Mouse (Mus musculus): ENCODE data around the gene Cstf1. TPM values are rescaled to one million over a fixed set of nuclear protein-coding genes. Genes with fewer than 3 reads are reported as not detected.

Gene Cstf1
- total RNA-seq, 2 experiments from 2014 or later = 24.0 to 25.0 TPM

GRCm38 (mm10) chr2:172371258-172371657 lies 777 bp downstream of the Cstf1 start:
- DNase-seq (ENCODE audit: low spot score in 2 of 2) = no peak

GRCm38 (mm10) chr2:172376551-172376950 lies 6.1 kb downstream of the Cstf1 start:
- DNase-seq (ENCODE audit: low spot score in 2 of 2) = no peak

DNA sequence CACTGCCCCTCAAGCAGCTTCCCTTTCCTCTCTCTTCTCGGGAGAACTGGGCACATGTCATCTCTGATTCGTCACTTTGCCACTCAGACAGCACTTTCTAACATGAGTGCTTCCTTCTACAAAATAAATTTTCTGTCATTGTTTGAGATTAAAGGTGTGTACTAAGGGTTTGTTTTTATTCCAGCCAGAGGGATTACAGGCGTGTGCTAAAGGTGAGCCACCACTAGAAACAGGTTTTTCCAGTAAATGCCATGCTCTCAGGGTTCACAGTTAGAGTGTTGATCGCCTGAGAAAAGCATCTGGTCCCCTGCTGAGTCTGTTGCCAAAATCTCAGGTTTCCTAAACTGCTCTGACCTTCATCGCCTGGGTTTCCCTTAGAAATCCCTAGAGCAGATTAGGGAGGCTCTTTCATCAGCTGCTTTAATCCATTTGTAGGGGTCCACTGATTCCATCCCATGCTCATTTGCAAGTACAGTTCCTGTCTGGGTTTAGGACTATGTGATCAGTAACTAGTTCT lies 6.6 kb downstream of the Cstf1 start:
- no peak for DNase-seq (ENCODE audit: low spot score in 2 of 2)

DNA sequence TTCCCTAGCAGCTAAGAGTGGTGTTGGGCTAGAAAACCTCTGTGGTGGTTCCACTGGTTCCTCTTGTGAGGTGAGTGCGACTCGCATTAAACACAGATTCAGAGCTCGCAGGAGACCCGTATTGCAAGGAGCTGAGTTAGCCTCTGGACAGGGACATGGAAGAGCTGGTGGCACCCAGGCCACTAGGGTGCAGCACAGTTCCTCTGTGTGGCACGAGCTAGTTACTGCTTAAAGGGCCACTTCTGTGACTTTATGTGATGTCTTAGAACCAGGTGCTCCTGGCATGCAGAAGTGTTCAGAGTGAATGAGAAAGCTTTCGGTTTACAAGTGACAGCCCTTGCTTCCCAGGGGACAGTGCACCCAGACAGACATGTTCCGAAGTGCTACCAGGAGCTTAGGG lies 7.9 kb downstream of the Cstf1 start:
- peak in 1 of 2 experiments; percentile 33 for DNase-seq (ENCODE audit: low spot score in 2 of 2)

- DNase-seq (ENCODE audit: low spot score in 2 of 2) = no peak
Observed at GRCm38 (mm10) chr2:172380513-172380912, 10.0 kb downstream of the Cstf1 start.

DNA sequence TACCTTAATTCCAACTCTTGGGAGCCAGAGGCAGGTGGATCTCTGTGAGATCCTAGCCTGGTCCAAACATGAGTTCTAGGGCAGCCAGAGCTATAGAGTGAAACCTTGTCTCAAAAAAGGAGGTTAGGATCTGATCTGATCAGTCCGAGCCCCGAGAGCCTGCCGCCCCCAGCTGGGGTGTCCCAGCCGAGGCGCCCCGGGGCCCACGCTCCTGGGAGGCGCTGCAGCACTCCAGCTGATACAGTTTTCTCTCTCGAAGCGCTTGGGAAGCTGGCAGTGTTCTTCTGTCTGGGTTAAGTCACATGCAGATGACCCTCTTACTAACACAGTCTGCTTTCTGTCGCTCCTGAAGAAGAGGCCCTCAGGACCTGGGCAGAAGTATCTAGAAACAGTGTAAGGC lies 10.9 kb downstream of the Cstf1 start:
- DNase-seq (ENCODE audit: low spot score in 2 of 2) = no peak

GRCm38 (mm10) chr2:172381898-172382297 lies 11.4 kb downstream of the Cstf1 start:
- DNase-seq (ENCODE audit: low spot score in 2 of 2) = no peak

DNA sequence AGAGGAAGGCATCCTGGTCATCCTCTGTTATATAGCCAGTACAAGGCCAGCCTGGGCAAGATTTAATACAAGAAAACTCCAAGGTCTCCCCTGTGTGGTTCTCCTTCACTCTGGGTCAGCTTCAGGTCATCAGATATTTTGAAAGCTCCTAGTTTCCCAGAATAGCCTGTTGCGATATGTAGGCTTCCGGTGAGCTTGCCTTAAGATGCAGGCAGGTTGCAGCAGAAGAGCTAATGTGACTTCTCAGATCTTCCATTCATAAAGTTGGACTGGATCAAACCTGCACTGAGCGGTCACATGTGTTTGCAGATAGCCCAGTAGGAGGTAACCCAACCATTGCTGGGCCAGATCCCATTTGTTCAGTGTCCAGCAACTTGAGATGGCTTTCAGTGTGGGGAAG lies 14.2 kb downstream of the Cstf1 start:
- DNase-seq (ENCODE audit: low spot score in 2 of 2) = no peak

GRCm38 (mm10) chr2:172390341-172390740 lies 19.9 kb downstream of the Cstf1 start:
- DNase-seq (ENCODE audit: low spot score in 2 of 2) = no peak

- peak in 1 of 2 experiments; percentile 24 for DNase-seq (ENCODE audit: low spot score in 2 of 2)
Observed at GRCm38 (mm10) chr2:172392041-172392521, 21.6 kb downstream of the Cstf1 start.

DNA sequence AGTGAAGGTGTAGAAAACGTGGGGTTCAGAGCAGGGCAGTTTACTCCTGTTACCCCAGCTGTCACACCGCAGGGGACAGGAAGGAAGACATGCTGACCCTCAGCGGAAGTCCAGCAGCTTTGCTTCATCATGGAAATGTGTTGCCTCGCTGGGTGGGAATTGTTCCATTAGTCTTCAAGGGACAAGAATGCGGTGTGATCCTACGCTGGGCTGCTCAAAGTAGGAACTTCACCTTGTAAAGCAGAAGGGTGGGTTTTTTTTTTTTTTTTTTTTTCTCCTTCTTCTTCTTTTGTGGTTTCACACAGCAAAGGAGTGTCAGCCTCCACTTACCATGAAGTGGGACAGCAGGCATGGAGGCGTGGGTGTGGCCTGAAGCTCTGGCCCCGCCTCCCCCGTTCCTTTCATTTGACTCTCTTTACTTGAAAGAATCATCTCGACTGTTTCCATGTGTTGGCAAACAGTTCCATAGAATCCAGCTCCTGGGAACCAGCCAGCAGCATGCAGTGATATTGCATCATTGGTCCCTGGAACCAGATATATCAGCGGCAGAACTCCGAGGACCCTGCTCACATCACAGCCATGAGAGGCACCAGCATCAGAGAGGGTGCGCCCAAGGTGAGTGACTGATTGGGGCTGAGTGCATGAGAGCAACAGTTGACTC lies 23.0 kb downstream of the Cstf1 start, which contains the start of gene Cass4:
Gene Cass4, plus strand, starts transcription at position 404 of the 661 bp plus-strand sequence.
- DNase-seq (ENCODE audit: low spot score in 2 of 2) = no peak

GRCm38 (mm10) chr2:172394052-172394392 lies 23.5 kb downstream of the Cstf1 start:
- no peak for DNase-seq (ENCODE audit: low spot score in 2 of 2)

DNA sequence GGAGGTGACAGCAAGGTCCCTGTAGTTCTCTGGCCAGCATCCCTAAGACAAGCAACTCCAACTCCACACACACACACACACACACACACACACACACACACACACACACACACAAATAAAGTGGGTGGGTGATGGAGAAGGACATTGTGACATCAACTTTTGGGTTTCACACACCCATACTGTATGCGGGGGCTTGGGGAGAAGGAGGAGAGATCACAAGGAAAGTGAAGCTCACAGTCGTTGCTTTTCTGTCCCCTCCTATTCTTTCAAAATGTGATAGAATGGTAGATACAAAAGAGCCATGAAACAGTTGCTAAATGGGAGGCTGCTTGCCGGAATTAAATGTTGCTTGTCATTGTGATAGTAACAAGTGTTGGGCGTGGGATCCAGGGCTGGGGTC lies 24.2 kb downstream of the Cstf1 start:
- no peak for DNase-seq (ENCODE audit: low spot score in 2 of 2)

GRCm38 (mm10) chr2:172395961-172396360 lies 25.5 kb downstream of the Cstf1 start:
- DNase-seq (ENCODE audit: low spot score in 2 of 2) = no peak

DNA sequence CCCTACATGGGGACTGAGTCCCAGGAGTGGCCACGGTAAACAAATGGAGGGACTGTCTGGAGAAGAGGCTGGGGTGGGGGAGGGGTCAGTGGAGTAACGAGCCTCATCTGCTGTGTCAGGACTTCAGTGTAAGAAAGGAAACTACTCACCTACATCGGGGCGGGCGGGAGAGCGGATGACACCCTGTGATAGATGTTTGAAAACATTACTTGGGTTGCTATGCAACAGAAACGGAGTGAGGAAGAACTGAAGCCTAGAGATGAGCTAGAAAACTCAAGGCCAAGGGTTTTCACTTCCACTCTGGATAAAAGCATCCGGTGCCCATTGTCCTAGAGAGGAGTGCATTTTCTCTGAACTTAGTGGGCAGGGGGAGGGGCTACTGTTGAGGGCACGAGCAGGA lies 29.4 kb downstream of the Cstf1 start:
- DNase-seq (ENCODE audit: low spot score in 2 of 2) = no peak

DNA sequence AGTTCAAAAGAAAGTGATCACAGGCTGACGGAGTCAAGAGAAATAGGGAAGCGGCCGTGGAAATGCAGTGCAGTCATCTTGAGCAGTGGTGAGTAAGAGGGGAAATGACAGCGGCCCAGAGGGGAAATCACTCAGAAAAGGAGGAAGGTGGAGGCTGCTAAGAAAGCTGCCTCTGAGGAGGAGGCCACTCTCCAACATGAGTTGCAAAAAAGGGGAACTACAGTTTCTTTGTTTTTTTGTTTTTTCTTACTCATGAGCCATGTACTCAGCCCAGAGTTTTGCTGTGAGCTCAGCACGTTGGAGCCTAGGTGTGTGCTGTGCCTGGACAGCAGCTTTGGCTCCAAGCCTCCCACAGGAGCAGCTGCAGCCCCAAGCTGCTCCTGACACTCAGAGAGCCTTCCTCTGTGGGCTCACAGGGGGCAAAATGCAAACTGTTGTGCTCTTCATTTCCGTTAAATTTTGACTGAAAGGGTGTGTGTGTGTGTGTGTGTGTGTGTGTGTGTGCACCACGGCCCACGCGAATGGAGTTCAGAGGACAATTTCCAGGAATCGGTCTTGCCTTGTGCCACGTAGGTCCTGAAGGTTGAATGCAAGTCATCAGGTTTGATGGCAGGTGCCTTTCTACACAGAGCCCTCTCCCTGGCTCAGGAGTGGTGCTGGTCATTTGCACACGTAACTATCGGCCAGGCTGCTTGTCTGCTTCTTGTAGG lies 30.8 kb downstream of the Cstf1 start:
- DNase-seq (ENCODE audit: low spot score in 2 of 2) = no peak

GRCm38 (mm10) chr2:172404239-172404638 lies 33.8 kb downstream of the Cstf1 start:
- DNase-seq (ENCODE audit: low spot score in 2 of 2) = no peak

DNA sequence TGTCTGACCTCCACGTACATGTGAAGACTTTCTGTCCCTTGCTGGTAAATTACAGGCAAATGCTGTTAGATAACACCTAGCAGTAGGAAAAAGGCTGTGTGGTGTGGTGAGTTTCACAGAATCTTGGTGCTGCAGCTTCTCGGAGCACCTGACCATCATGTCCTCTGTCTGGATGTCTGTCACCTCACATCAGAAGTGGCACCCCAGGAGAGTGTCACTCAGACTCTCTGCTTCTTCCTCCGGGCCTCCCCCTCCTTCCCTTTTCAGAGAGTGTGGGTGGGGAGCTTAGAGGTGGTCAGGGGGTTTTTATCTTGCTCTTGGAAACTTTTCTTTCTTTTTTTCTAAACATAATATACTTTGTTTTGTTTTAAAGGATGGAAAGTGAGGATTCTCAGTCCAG lies 34.5 kb downstream of the Cstf1 start:
- DNase-seq (ENCODE audit: low spot score in 2 of 2) = no peak

GRCm38 (mm10) chr2:172406173-172406572 lies 35.7 kb downstream of the Cstf1 start:
- no peak for DNase-seq (ENCODE audit: low spot score in 2 of 2)

DNA sequence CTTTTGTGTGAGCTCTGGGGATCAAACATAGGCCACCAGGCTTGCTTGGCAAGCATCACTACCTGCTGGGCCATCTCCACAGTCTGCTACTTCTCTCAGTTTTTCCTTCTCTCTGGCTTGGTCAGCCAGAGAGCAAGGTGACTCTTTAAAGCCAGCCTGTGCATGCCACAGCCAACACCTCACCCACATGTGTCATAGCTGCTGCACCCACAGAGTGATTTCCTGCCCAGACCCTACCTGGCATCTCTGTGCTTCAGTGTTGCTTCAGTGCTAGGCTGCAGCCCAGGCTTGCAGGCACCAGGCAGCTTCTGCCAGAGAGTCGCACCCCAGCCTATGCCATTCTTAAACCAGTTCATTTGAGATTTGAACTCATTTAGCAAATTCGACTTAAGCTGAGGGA lies 37.0 kb downstream of the Cstf1 start:
- no peak for DNase-seq (ENCODE audit: low spot score in 2 of 2)

DNA sequence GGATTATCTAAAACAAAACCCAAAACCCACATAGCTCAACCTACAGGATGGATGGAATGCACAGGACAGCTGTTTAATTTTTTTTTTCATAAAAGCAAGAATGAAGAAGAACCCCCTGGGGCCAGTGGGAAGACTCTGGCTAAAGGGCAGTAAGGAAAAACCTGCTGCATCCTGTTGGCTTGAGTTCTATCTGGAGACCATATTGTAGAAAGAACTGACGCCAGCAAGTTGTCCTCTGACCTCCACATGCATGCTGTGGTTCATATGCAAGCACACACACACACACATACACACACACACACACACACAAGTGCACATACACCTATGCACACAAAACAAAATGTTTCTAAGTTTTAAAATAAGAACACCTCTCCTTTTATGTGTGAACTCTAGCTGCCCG lies 40.2 kb downstream of the Cstf1 start:
- no peak for DNase-seq (ENCODE audit: low spot score in 2 of 2)

DNA sequence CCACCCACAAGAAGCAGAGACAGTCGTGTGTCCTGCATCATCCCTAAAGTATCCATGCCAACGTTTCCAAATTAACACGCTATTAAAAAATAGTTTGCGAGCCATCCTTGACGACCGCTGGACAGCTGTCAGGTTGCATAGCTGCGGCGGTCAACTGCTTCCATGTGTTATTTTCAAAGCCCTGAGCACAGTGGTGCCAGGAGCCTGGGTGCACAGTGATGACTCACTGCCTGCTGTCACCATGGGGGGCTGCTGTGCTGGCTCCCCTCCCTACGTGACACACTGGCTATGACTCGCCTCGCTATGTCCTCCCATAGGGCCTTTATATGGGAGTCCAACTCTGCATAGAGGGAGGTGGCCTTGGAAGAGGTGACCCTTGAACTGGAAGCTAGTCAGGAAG lies 40.6 kb downstream of the Cstf1 start:
- DNase-seq (ENCODE audit: low spot score in 2 of 2) = no peak

DNA sequence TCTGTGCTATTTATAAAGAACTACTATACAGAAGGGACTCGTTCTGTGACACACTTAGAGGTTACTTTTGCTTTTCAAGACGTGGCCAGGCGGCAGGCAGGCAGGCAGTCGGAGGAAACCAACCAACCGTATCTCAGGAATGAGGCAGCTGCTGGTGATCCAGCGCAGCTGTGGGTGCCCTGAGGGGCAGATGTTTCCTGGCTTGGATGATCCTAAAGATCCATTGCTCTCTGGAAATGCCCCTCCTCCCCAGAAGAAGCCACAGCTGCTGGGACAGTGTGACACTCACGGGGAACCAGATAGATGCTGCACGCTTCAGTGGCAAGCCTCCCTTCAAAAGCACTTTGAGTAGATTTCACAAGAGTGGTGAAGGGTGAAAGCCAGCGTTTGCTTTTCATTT lies 42.0 kb downstream of the Cstf1 start:
- DNase-seq (ENCODE audit: low spot score in 2 of 2) = no peak
